Mouse (Mus musculus): ENCODE measurements around the gene Rptor. TPM values are rescaled to one million over a fixed set of nuclear protein-coding genes. Genes with fewer than 3 reads are reported as not detected.

The Rptor gene
- polyA plus RNA-seq (2012; ENCODE audit: insufficient read depth, insufficient read length, missing spikeins), result 17.4 and 24.5 TPM in 2 replicates

DNA sequence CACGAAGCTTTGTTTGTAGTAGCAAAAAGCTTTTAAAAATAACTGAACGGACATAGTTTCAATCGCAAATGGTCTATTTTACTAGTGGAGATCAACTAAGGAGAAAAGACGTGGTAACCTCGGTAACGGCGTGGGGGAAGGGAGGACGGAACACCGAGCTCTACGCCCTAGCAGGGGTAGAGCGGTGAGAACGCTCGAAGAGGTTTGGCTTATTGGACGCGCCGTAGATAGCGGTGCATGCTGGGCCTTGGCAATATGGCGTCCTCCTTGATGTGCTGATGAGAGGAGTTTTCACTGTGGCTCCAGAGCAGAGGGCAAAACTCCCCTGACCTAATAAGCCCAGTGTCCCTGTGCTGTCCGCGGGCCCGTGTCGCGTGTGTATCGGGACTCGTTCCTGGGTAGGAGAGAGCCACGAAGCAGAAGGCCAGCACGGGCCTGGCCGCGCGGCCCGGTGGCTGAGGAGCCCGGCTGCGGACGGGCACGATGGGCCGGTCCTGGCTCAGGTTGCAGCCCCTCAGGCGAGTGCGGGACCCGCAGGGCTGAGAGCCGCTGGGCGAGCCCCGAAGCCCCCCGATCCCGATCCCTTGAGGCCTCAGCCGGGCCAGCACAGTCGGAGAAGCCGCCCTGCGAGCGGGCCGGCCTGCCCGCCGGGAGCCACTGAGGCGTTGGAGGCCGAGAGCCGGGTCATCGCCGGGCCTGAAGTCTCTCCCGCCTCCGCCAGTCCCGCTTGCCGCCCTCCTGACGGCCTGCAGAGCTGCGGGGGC is at the start of gene Rptor:
Gene Rptor (plus strand): TSS at position 143 of the 764 bp plus-strand sequence.
- Histone ChIP-seq H3K4me1 (ENCODE audit: control insufficient read depth, insufficient read depth, insufficient read length, low read length) (peaks cover 3% of the 10 kb centered on the region), H3K27ac (replicated peaks; ENCODE audit: low read depth, low read length) (peak within 1 kb of the TSS; percentile 94), H3K4me3 (ENCODE audit: insufficient read depth, low read depth, low read length) (peak within 1 kb of the TSS; percentile 97)

- Histone ChIP-seq H3K4me1 (ENCODE audit: control insufficient read depth, insufficient read depth, insufficient read length, low read length) (no peaks in the 10 kb centered on the region), H3K27ac (replicated peaks; ENCODE audit: low read depth, low read length) (no peak overlapping the region), H3K4me3 (ENCODE audit: insufficient read depth, low read depth, low read length) (no peak overlapping the region)
Measured at GRCm38 (mm10) chr11:119554706-119555105, 48.0 kb upstream of the Rptor start.

DNA sequence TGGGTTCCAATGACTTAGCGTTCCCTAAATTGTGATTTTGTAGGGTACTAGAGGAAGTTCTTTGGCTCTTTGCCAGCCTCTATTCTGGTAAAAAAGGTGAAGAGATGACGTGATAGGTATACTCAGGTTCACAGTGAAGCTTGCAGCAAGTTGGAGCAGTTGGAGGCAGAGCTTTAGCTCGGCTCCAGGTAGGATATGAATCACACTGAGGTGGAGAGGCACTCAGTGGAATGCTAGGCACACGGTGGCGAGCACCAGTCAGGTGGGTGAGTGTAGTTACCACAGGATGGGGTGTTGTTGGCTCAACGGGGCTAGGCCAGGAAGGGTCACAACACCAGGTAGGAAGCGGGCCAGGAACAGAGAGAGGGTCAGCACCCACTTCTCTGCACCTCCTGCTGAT is 47.5 kb upstream of the Rptor start:
- no peak overlapping the region for H3K27ac ChIP-seq (replicated peaks; ENCODE audit: low read depth, low read length)
- no peaks in the 10 kb centered on the region for H3K4me1 ChIP-seq (ENCODE audit: control insufficient read depth, insufficient read depth, insufficient read length, low read length)
- H3K4me3 ChIP-seq (ENCODE audit: insufficient read depth, low read depth, low read length), result no peak overlapping the region

GRCm38 (mm10) chr11:119557940-119558869 is 44.5 kb upstream of the Rptor start:
- Histone ChIP-seq H3K4me1 (ENCODE audit: control insufficient read depth, insufficient read depth, insufficient read length, low read length) (no peaks in the 10 kb centered on the region), H3K27ac (replicated peaks; ENCODE audit: low read depth, low read length) (no peak overlapping the region), H3K4me3 (ENCODE audit: insufficient read depth, low read depth, low read length) (no peak overlapping the region)

GRCm38 (mm10) chr11:119558870-119559610 is 43.7 kb upstream of the Rptor start:
- Histone ChIP-seq H3K4me1 (ENCODE audit: control insufficient read depth, insufficient read depth, insufficient read length, low read length) (no peaks in the 10 kb centered on the region), H3K27ac (replicated peaks; ENCODE audit: low read depth, low read length) (no peak overlapping the region), H3K4me3 (ENCODE audit: insufficient read depth, low read depth, low read length) (no peak overlapping the region)

- Histone ChIP-seq H3K4me1 (ENCODE audit: control insufficient read depth, insufficient read depth, insufficient read length, low read length) (no peaks in the 10 kb centered on the region), H3K27ac (replicated peaks; ENCODE audit: low read depth, low read length) (no peak overlapping the region)
Measured at GRCm38 (mm10) chr11:119562286-119562685, 40.4 kb upstream of the Rptor start.

DNA sequence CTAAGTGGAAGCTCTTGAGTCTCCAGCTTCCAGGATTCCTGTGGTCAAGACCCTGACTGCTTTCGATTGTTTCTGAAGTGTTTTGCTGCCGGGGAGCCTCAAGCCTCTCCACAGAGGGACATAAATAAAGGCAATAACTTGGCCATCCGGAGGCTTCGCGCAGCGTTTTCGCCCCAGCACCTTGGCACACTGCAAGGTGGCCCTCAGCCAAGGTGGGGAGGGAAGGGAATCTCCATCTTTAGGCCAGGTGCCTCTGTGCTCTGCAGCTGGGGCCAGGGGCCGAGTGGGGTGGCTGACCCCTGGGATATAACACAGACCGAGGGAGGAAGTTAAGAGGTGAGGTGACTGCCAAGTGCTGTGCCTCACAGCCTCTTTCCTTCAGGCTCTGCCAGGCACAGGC is 39.5 kb upstream of the Rptor start:
- no peaks in the 10 kb centered on the region for H3K4me1 ChIP-seq (ENCODE audit: control insufficient read depth, insufficient read depth, insufficient read length, low read length)
- H3K27ac ChIP-seq (replicated peaks; ENCODE audit: low read depth, low read length), result no peak overlapping the region
- no peak overlapping the region for H3K4me3 ChIP-seq (ENCODE audit: insufficient read depth, low read depth, low read length)

More at GRCm38 (mm10) chr11:119562286-119562685, 40.4 kb upstream of the Rptor start:
- H3K4me3 ChIP-seq (ENCODE audit: insufficient read depth, low read depth, low read length), result no peak overlapping the region

DNA sequence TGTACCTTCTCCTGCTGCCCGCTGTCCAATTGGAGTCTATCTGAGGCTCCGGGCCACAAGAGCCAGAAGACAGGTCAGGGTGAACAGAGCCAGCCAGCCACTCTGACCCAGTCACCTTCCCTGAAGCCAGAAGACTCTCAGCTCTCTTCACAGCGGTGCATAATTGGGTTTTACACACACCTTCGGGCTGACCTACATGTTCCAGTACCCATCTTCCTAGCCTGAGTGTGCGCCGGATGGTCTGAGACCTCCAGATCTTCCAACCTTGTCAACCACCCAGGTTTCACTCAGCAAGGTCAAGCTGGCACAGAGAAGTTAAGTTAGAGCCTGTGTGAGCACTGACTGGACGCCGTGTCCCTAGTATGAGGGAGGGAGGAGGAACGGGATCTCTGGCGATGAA is 38.3 kb upstream of the Rptor start:
- no peaks in the 10 kb centered on the region for H3K4me1 ChIP-seq (ENCODE audit: control insufficient read depth, insufficient read depth, insufficient read length, low read length)

GRCm38 (mm10) chr11:119565021-119565420 is 37.7 kb upstream of the Rptor start:
- Histone ChIP-seq H3K27ac (replicated peaks; ENCODE audit: low read depth, low read length) (no peak overlapping the region), H3K4me3 (ENCODE audit: insufficient read depth, low read depth, low read length) (no peak overlapping the region), H3K4me1 (ENCODE audit: control insufficient read depth, insufficient read depth, insufficient read length, low read length) (no peaks in the 10 kb centered on the region)

More for the DNA sequence above, 38.3 kb upstream of the Rptor start:
- Histone ChIP-seq H3K27ac (replicated peaks; ENCODE audit: low read depth, low read length) (no peak overlapping the region), H3K4me3 (ENCODE audit: insufficient read depth, low read depth, low read length) (no peak overlapping the region)

DNA sequence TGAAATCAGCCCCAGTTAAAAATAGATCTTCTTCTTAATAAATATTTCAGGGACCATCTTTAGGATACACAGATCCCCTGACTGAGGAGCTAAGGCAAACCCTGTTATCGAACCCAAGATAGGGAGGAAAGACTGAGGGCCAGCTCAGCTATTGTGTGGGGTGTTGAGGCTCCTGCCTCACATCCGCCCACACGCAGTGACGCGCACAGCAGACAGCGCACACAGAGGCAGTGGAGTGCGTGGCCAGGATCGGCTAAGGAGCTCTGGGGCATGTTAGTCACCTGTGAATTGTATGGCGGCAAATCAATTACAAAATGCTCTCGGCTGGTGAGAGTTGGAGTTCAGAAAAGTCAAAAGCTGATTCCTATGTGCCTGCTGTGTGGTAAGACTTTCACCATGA is 37.0 kb upstream of the Rptor start:
- Histone ChIP-seq H3K4me3 (ENCODE audit: insufficient read depth, low read depth, low read length) (no peak overlapping the region), H3K27ac (replicated peaks; ENCODE audit: low read depth, low read length) (no peak overlapping the region), H3K4me1 (ENCODE audit: control insufficient read depth, insufficient read depth, insufficient read length, low read length) (no peaks in the 10 kb centered on the region)

- Histone ChIP-seq H3K27ac (replicated peaks; ENCODE audit: low read depth, low read length) (no peak overlapping the region), H3K4me3 (ENCODE audit: insufficient read depth, low read depth, low read length) (no peak overlapping the region), H3K4me1 (ENCODE audit: control insufficient read depth, insufficient read depth, insufficient read length, low read length) (no peaks in the 10 kb centered on the region)
Measured at GRCm38 (mm10) chr11:119566188-119566587, 36.5 kb upstream of the Rptor start.

DNA sequence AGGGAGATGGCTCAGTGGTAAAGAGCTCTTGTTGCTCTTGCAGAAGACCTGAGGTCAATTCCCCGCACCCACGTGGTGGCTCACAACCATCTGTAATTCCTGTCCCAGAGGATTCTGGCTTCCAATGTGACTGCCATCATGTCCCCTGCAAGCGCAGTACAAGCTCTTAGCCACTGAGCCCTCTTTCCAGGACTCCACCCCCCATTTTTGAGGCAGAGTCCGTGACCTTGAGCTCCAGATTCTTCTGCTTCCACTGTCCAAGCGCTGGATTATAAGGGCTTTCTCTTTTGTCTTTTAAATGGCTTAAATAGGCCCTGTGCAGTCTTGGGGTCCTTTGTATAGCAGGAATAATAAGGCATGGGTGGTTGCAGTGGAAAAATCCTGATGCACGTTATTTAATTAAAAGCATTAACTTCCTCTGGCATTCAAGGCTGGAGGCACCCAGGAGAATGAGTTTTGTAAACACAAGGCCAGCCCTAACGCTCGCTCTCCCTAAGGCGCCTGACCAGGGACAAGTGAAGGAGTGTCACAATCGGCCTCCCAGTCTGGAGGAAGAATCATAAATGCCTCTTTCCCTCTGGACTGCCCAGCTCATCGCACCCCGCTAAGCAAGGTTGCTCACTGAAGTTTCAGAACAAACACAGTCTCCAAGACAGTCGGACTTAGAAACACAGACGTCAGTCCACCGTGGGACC is 30.2 kb upstream of the Rptor start:
- Histone ChIP-seq H3K4me1 (ENCODE audit: control insufficient read depth, insufficient read depth, insufficient read length, low read length) (peaks cover 4% of the 10 kb centered on the region; the same call in 1 of the 2 replicates), H3K4me3 (ENCODE audit: insufficient read depth, low read depth, low read length) (no peak overlapping the region), H3K27ac (replicated peaks; ENCODE audit: low read depth, low read length) (no peak overlapping the region)

GRCm38 (mm10) chr11:119576855-119577254 is 25.9 kb upstream of the Rptor start:
- H3K27ac ChIP-seq (replicated peaks; ENCODE audit: low read depth, low read length), result no peak overlapping the region
- no peak overlapping the region for H3K4me3 ChIP-seq (ENCODE audit: insufficient read depth, low read depth, low read length)
- H3K4me1 ChIP-seq (ENCODE audit: control insufficient read depth, insufficient read depth, insufficient read length, low read length), result peaks cover 4% of the 10 kb centered on the region; the same call in 1 of the 2 replicates

DNA sequence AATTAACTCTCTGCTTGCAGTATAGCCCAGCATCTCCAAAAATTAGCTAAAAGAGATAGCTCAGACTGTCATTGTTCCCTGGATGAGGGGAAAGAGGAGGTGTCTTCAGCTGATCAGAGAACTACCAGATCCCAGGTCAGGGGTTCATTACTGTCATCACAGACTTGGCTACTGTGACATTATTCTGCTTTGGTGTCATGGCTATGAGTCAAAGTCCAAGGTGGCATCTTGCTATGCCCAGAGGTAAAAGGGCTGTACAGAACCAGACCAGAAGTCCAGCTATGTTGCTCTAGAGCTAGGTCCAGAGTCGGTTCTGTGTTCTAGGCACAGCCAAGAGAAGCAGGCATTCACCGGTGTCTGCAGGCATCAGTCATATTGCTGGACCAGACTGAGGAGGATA is 25.0 kb upstream of the Rptor start:
- Histone ChIP-seq H3K4me3 (ENCODE audit: insufficient read depth, low read depth, low read length) (no peak overlapping the region), H3K4me1 (ENCODE audit: control insufficient read depth, insufficient read depth, insufficient read length, low read length) (peaks cover 3% of the 10 kb centered on the region; the same call in 1 of the 2 replicates), H3K27ac (replicated peaks; ENCODE audit: low read depth, low read length) (no peak overlapping the region)
